Mouse (Mus musculus) kidney, adult 9 months (tissue): ENCODE data around the gene B230307C23Rik.
A peak's percentile ranks its signal among the peaks of the same experiment; 100 is the strongest.
"Not testable (repeated sequence)": the region's sequence is repeated elsewhere in the genome, so short reads cannot be mapped to it uniquely, and the experiment has no call there.

ENCODE experiments used
- DNase-seq: peaks from one replicate; pipeline ENCODE4 v3.0.0; 2022

B230307C23Rik gene

GRCm38 (mm10) chr16:98022657-98023345 lies 25.7 kb downstream of the B230307C23Rik start:
- no peak for DNase-seq

- DNase-seq, result not testable (repeated sequence)
Measured at GRCm38 (mm10) chr16:98026186-98026585, 29.1 kb downstream of the B230307C23Rik start.

GRCm38 (mm10) chr16:98034971-98035370 lies 37.9 kb downstream of the B230307C23Rik start:
- not testable (repeated sequence) for DNase-seq

- peak; percentile 42 for DNase-seq
Measured at GRCm38 (mm10) chr16:98041676-98042075, 44.6 kb downstream of the B230307C23Rik start.

- not testable (repeated sequence) for DNase-seq
Measured at GRCm38 (mm10) chr16:98079382-98079781, 82.3 kb downstream of the B230307C23Rik start.

GRCm38 (mm10) chr16:98081140-98081539 lies 84.0 kb downstream of the B230307C23Rik start:
- not testable (repeated sequence) for DNase-seq
